Mouse (Mus musculus) lung, adult 2 months (tissue): ENCODE measurements around the gene Lin52.

Source experiments
- CTCF ChIP-seq: fragments of 200-500 bp; IDR thresholded peaks from 2 replicates; pipeline ENCODE4 v1.5.1; 2011; ENCODE audit warnings: mild to moderate bottlenecking, low read length, control low read depth; ENCODE audit not compliant: insufficient read depth
- POLR2A ChIP-seq: fragments of 200-500 bp; IDR thresholded peaks from 2 replicates; pipeline ENCODE4 v1.6.1; 2011; ENCODE audit warnings: low read depth, mild to moderate bottlenecking, control low read depth, low read length, borderline replicate concordance; ENCODE audit errors: extremely low read depth

DNA sequence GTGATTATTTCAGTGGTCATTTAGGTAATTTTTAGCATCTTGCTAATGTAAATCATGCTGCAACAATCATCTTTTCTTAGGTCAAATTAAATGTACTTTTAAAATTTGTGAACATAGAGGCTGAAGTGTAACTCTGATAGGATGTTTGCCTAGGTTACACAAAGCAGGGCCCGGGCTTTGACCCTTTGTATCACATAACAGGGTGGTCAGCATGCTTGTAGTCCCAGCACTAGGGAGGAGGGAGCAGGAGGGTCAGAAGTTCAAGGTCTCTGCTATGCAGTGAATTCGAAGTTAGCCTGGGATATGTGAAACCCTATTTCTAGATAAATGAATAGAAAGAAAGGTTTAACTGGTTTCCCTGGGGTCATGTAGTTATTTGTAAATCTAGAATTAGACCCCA is 30.0 kb downstream of the Lin52 start:
- no peak for TF ChIP-seq CTCF
- TF ChIP-seq POLR2A = no peak
